Mouse (Mus musculus): Measurements from ENCODE around the gene Nf2. TPM values are rescaled to one million over a fixed set of nuclear protein-coding genes. Genes with fewer than 3 reads are reported as not detected.

Gene Nf2
- polyA plus RNA-seq, 1 experiment, result 54.0 TPM

DNA sequence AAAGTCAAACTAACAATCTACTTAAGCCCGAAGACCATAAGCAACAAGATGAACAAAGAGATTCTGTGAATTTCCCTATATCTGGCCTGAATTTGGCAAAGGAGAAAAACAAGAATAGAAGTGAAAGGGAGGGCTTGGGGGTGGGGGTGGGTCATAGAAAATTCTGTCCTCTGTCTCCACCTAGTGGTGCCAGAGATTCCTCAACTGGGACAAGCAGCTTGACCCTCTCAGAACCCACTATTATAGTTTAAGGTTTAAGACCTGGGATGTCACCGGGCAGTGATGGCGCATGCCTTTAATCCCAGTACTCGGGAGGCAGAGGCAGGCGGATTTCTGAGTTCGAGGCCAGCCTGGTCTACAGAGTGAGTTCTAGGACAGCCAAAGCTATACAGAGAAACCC is 12.6 kb downstream of the Nf2 start:
- TF ChIP-seq POLR2A (IDR thresholded peaks at IDR 0.05; ENCODE audit: low read depth, low read length) (no peak), CTCF (conservative IDR thresholded peaks at IDR 0.05; ENCODE audit: insufficient read depth, insufficient read length, low read depth, low read length) (peak; percentile 63)
- H3K4me1 ChIP-seq (ENCODE audit: control insufficient read depth, insufficient read depth, low read length), result peaks cover 2% of the 10 kb centered on the region; the same call in 1 of the 2 replicates
- H3K27me3 ChIP-seq (replicated peaks; ENCODE audit: control insufficient read depth, insufficient read depth, low read length), result no peaks in the 10 kb centered on the region

DNA sequence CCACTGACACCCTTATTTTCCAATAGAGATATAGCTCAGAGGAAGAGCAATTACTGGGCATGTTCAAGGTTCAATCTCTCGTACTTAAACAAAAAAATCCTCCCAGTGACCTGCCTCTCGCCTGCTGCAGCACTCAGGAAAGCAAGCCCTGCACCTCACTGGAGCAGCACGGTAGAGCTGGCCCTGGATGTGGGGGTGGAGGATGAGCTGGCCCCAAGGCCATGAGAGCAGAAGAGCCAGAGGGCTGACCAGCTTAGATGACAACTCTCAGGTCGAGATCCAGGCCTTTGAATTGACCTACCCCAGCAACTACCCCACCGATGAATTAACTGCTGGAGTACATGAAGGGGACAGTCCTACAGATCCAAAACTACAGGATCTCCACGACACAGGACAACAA is 13.9 kb downstream of the Nf2 start:
- H3K36me3 ChIP-seq (ENCODE audit: control insufficient read depth, insufficient read depth, low read length), result no peaks in the 10 kb centered on the region
- 62% methylated on average over 6 of the region's 6 CpGs for WGBS
- peaks cover 2% of the 10 kb centered on the region; the same call in 1 of the 2 replicates for H3K4me1 ChIP-seq (ENCODE audit: control insufficient read depth, insufficient read depth, low read length)
- H3K4me3 ChIP-seq (ENCODE audit: insufficient read depth, low read depth, low read length), result no peak overlapping the region
- no peak overlapping the region for H3K27ac ChIP-seq (ENCODE audit: insufficient read depth, low read depth, low read length)
- TF ChIP-seq CTCF (conservative IDR thresholded peaks at IDR 0.05; ENCODE audit: insufficient read depth, insufficient read length, low read depth, low read length) (no peak), POLR2A (IDR thresholded peaks at IDR 0.05; ENCODE audit: low read depth, low read length) (no peak)
- DNase-seq, result no peak
- no peaks in the 10 kb centered on the region for H3K27me3 ChIP-seq (replicated peaks; ENCODE audit: control insufficient read depth, insufficient read depth, low read length)

More for the DNA sequence above, 12.6 kb downstream of the Nf2 start:
- Histone ChIP-seq H3K4me3 (ENCODE audit: insufficient read depth, low read depth, low read length) (no peak overlapping the region), H3K27ac (ENCODE audit: insufficient read depth, low read depth, low read length) (no peak overlapping the region), H3K36me3 (ENCODE audit: control insufficient read depth, insufficient read depth, low read length) (no peaks in the 10 kb centered on the region)
- DNase-seq, result peak; percentile 50
- 47% methylated on average over 6 of the region's 6 CpGs for WGBS

DNA sequence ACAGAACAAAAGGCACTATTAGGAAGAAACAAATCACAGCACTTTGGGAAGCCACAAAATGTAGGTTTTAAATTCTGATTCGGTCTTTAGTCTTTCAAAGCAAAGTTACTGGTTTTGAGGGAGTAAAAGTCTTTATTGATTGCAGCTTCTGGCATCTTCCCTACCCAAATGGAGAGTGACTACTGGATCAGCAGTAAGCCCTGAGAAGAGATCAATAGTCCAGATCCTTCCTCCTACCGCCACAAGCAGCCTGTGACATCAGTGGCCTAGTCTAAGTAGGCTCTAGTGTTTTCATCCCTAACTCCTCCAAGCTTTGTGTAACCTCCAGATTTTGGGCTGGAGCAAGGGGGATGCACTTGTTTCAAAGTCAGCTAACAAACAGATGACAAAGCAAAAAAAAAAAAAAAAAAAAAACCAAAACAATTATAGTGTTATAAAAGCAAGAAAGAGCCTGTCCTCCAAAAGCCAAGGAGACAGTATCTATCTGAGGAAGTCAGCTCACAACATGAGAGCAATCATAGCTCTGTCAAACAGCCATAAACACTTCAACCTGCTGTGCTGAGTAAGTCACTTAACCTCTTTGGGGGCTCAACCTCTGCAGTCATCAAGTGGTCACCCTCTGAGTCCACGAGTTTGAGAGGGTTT is 15.9 kb downstream of the Nf2 start:
- Histone ChIP-seq H3K27ac (ENCODE audit: insufficient read depth, low read depth, low read length) (no peak overlapping the region), H3K4me3 (ENCODE audit: insufficient read depth, low read depth, low read length) (no peak overlapping the region), H3K36me3 (ENCODE audit: control insufficient read depth, insufficient read depth, low read length) (no peaks in the 10 kb centered on the region), H3K27me3 (replicated peaks; ENCODE audit: control insufficient read depth, insufficient read depth, low read length) (no peaks in the 10 kb centered on the region), H3K4me1 (ENCODE audit: control insufficient read depth, insufficient read depth, low read length) (peaks cover 2% of the 10 kb centered on the region; the same call in 1 of the 2 replicates)
- no peak for TF ChIP-seq POLR2A (IDR thresholded peaks at IDR 0.05; ENCODE audit: low read depth, low read length)
- TF ChIP-seq CTCF (conservative IDR thresholded peaks at IDR 0.05; ENCODE audit: insufficient read depth, insufficient read length, low read depth, low read length), result no peak
- WGBS, result 60% methylated on average over 3 of the region's 3 CpGs
- no peak for DNase-seq

- H3K27ac ChIP-seq (ENCODE audit: insufficient read depth, low read depth, low read length), result no peak overlapping the region
- H3K27me3 ChIP-seq (replicated peaks; ENCODE audit: control insufficient read depth, insufficient read depth, low read length), result no peaks in the 10 kb centered on the region
- H3K4me3 ChIP-seq (ENCODE audit: insufficient read depth, low read depth, low read length), result no peak overlapping the region
- DNase-seq, result no peak
- H3K36me3 ChIP-seq (ENCODE audit: control insufficient read depth, insufficient read depth, low read length), result no peaks in the 10 kb centered on the region
- peaks cover 2% of the 10 kb centered on the region; the same call in 1 of the 2 replicates for H3K4me1 ChIP-seq (ENCODE audit: control insufficient read depth, insufficient read depth, low read length)
- TF ChIP-seq CTCF (conservative IDR thresholded peaks at IDR 0.05; ENCODE audit: insufficient read depth, insufficient read length, low read depth, low read length) (no peak), POLR2A (IDR thresholded peaks at IDR 0.05; ENCODE audit: low read depth, low read length) (no peak)
Measured at GRCm38 (mm10) chr11:4831066-4831465, 18.3 kb downstream of the Nf2 start.

GRCm38 (mm10) chr11:4827916-4828315 is 21.4 kb downstream of the Nf2 start:
- Histone ChIP-seq H3K27me3 (replicated peaks; ENCODE audit: control insufficient read depth, insufficient read depth, low read length) (no peaks in the 10 kb centered on the region), H3K4me1 (ENCODE audit: control insufficient read depth, insufficient read depth, low read length) (no peaks in the 10 kb centered on the region), H3K36me3 (ENCODE audit: control insufficient read depth, insufficient read depth, low read length) (no peaks in the 10 kb centered on the region), H3K4me3 (ENCODE audit: insufficient read depth, low read depth, low read length) (no peak overlapping the region), H3K27ac (ENCODE audit: insufficient read depth, low read depth, low read length) (no peak overlapping the region)
- TF ChIP-seq CTCF (conservative IDR thresholded peaks at IDR 0.05; ENCODE audit: insufficient read depth, insufficient read length, low read depth, low read length), result no peak
- TF ChIP-seq POLR2A (IDR thresholded peaks at IDR 0.05; ENCODE audit: low read depth, low read length), result no peak
- WGBS, result 57% methylated on average over 2 of the region's 2 CpGs
- DNase-seq, result no peak

DNA sequence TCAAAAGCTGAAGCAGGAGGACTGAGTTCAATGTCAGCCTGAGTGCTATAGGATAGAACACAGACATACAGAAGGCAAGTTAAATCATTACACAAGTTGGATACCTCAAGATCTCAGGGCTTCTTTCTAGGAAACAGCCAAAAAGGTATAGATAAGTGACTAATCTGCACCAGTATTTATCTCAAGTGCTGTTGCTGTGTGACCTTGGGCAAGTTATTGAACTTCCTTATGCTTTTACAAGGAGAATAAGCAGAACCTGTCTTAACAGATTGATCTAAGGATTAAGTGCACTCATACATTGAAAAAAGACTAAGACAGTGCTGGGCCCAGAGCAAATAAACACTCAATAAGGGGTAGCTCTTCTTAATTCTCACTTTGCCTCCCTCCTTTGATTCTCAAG is 22.0 kb downstream of the Nf2 start:
- H3K4me3 ChIP-seq (ENCODE audit: insufficient read depth, low read depth, low read length), result no peak overlapping the region
- H3K27ac ChIP-seq (ENCODE audit: insufficient read depth, low read depth, low read length), result no peak overlapping the region
- TF ChIP-seq POLR2A (IDR thresholded peaks at IDR 0.05; ENCODE audit: low read depth, low read length) (no peak), CTCF (conservative IDR thresholded peaks at IDR 0.05; ENCODE audit: insufficient read depth, insufficient read length, low read depth, low read length) (no peak)
- no peak for DNase-seq
- H3K27me3 ChIP-seq (replicated peaks; ENCODE audit: control insufficient read depth, insufficient read depth, low read length), result no peaks in the 10 kb centered on the region
- no peaks in the 10 kb centered on the region for H3K4me1 ChIP-seq (ENCODE audit: control insufficient read depth, insufficient read depth, low read length)
- H3K36me3 ChIP-seq (ENCODE audit: control insufficient read depth, insufficient read depth, low read length), result no peaks in the 10 kb centered on the region

DNA sequence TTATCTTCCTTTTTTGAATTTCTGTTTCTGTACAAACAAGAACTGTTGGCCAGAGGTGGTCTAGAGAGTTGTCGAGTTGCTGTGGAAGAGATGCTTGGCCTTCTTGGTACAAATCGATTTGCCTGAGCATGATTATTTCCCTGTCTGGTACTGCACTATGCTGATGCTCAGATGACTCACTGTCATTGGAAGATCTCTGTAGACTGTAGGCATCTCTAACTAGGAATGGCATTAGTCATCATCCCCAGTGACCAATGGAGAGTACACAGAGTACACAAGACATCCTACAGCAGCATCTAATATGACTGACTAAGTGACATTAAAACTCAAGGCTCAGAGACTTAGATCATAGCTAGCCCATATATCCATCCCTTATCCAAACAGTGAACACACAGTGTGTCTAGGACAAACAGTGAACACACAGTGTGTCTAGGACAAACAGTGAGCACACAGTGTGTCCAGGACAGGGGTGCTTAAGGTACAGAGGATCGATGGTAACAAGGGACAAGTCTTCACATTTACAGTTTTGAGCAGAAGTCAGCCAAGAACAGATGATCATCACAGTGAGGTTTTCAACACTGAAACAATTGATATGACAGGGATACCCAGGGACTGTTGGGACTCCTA is 23.1 kb downstream of the Nf2 start:
- H3K27me3 ChIP-seq (replicated peaks; ENCODE audit: control insufficient read depth, insufficient read depth, low read length), result no peaks in the 10 kb centered on the region
- TF ChIP-seq POLR2A (IDR thresholded peaks at IDR 0.05; ENCODE audit: low read depth, low read length) (no peak), CTCF (conservative IDR thresholded peaks at IDR 0.05; ENCODE audit: insufficient read depth, insufficient read length, low read depth, low read length) (no peak)
- H3K4me3 ChIP-seq (ENCODE audit: insufficient read depth, low read depth, low read length), result no peak overlapping the region
- no peaks in the 10 kb centered on the region for H3K36me3 ChIP-seq (ENCODE audit: control insufficient read depth, insufficient read depth, low read length)
- 90% methylated on average over 3 of the region's 3 CpGs for WGBS
- DNase-seq, result no peak
- H3K4me1 ChIP-seq (ENCODE audit: control insufficient read depth, insufficient read depth, low read length), result no peaks in the 10 kb centered on the region
- H3K27ac ChIP-seq (ENCODE audit: insufficient read depth, low read depth, low read length), result no peak overlapping the region
